ENCODE assay signal across 38 mouse cellular contexts in genomic region chr4:104893588-104893987, GRCm38 (mm10). TPM values are rescaled to one million over a fixed set of nuclear protein-coding genes. Genes with fewer than 3 reads are reported as not detected.
A peak's percentile ranks its signal among the peaks of the same experiment; 100 is the strongest.
DNase-seq lines count a peak whose midpoint lies in the region; ATAC-seq lines count a peak whose summit lies in the region.
"Had no signal": no experiment of that assay in that cellular context is flagged by ENCODE, and none has a peak within 500 bp of the region (broad histone marks: within the 10 kb centered on the region; RNA-seq: fewer than 3 reads in every experiment).

No protein-coding gene starts in this region.

- no peak overlapping the region for H3K9ac ChIP-seq in forebrain, embryonic 14.5 days (ENCODE audit: low read length)
- no peak overlapping the region for H3K9ac ChIP-seq in forebrain, embryonic 12.5 days
- H3K9ac ChIP-seq: embryonic facial prominence, embryonic 15.5 days; hindbrain, embryonic 14.5 days; limb, embryonic 12.5 days; liver, postnatal 0 days; neural tube, embryonic 15.5 days had no signal

- 74% methylated on average over 5 of the region's 5 CpGs for WGBS in forebrain, embryonic 14.5 days
- 73% methylated on average over 5 of the region's 5 CpGs for WGBS in forebrain, embryonic 12.5 days

- no peaks in the 10 kb centered on the region for H3K4me1 ChIP-seq in forebrain, embryonic 14.5 days (ENCODE audit: control insufficient read depth, insufficient read depth, low read length)
- peaks cover 17% of the 10 kb centered on the region for H3K4me1 ChIP-seq in forebrain, embryonic 12.5 days
- H3K4me1 ChIP-seq: limb, embryonic 12.5 days had no signal

- no peak for DNase-seq in forebrain, embryonic 14.5 days (ENCODE audit: low spot score)
- DNase-seq in layer of hippocampus, postnatal 25 days (ENCODE audit: extremely low spot score in 1 of 2, low spot score in 1 of 2) = peak; percentile 17 to 21
- no peak for DNase-seq in layer of hippocampus, adult 8-10 months (ENCODE audit: low spot score in 2 of 2)
- peak; percentile 16 for DNase-seq in right cerebral cortex, postnatal 4 days
- DNase-seq in right cerebral cortex, postnatal 25 days = no peak
- DNase-seq in lung, adult 18-20 months = no peak
- DNase-seq in thymus, adult 18-20 months = no peak
- DNase-seq: gastrocnemius, postnatal 25 days; kidney, adult 11 months had no signal

- 0 out of 2 replicates have a peak, but pooled peaks have one; percentile 20 for ATAC-seq in forebrain, embryonic 14.5 days
- ATAC-seq in forebrain, embryonic 12.5 days (ENCODE audit: low FRiP score) = no peak
- ATAC-seq: inflammation-experienced regulatory T-cells, adult 6 months; liver, postnatal 0 days; lung, postnatal 0 days had no signal

- no peaks in the 10 kb centered on the region; the same call in 1 of the 2 replicates for H3K9me3 ChIP-seq in forebrain, embryonic 14.5 days (replicated peaks; ENCODE audit: control insufficient read depth, low read length)
- H3K9me3 ChIP-seq in forebrain, embryonic 12.5 days = no peaks in the 10 kb centered on the region
- H3K9me3 ChIP-seq: embryonic facial prominence, embryonic 10.5 days; embryonic facial prominence, embryonic 15.5 days; limb, embryonic 12.5 days; neural tube, embryonic 15.5 days had no signal

- H3K4me2 ChIP-seq in forebrain, embryonic 14.5 days (ENCODE audit: low read length) = no peak overlapping the region
- H3K4me2 ChIP-seq in forebrain, embryonic 12.5 days = no peak overlapping the region
- H3K4me2 ChIP-seq: embryonic facial prominence, embryonic 15.5 days; heart, embryonic 11.5 days; hindbrain, embryonic 14.5 days; limb, embryonic 12.5 days; liver, embryonic 11.5 days; neural tube, embryonic 15.5 days had no signal

- H3K27me3 ChIP-seq in forebrain, embryonic 14.5 days (replicated peaks; ENCODE audit: control insufficient read depth, insufficient read depth, low read length) = no peaks in the 10 kb centered on the region
- peaks cover 9% of the 10 kb centered on the region; the same call in 1 of the 2 replicates for H3K27me3 ChIP-seq in forebrain, embryonic 12.5 days
- H3K27me3 ChIP-seq: embryonic facial prominence, embryonic 15.5 days had no signal

- H3K36me3 ChIP-seq in forebrain, embryonic 14.5 days (ENCODE audit: control insufficient read depth, insufficient read depth, low read length) = no peaks in the 10 kb centered on the region
- H3K36me3 ChIP-seq in forebrain, embryonic 12.5 days (replicated peaks) = no peaks in the 10 kb centered on the region
- H3K36me3 ChIP-seq: embryonic facial prominence, embryonic 10.5 days; embryonic facial prominence, embryonic 15.5 days; G1E; limb, embryonic 12.5 days; neural tube, embryonic 15.5 days had no signal

- no peak overlapping the region; the same call in 1 of the 2 replicates for H3K27ac ChIP-seq in forebrain, embryonic 14.5 days (ENCODE audit: low read depth, low read length)
- H3K27ac ChIP-seq in forebrain, embryonic 12.5 days = no peak overlapping the region
- H3K27ac ChIP-seq: embryonic facial prominence, embryonic 10.5 days; embryonic facial prominence, embryonic 15.5 days; hindbrain, embryonic 14.5 days; limb, embryonic 12.5 days; macrophage; neural tube, embryonic 15.5 days had no signal

- H3K4me3 ChIP-seq in forebrain, embryonic 14.5 days (ENCODE audit: low read depth, low read length) = no peak overlapping the region
- H3K4me3 ChIP-seq in forebrain, embryonic 12.5 days (replicated peaks) = no peak overlapping the region
- H3K4me3 ChIP-seq: embryonic facial prominence, embryonic 10.5 days; embryonic facial prominence, embryonic 15.5 days; limb, embryonic 12.5 days; neural tube, embryonic 15.5 days had no signal

RNA-seq across cellular contexts. Expression of gene C8a, which starts 17.4 kb away (rescaled TPM):
- not detected in 2 replicates for polyA plus RNA-seq in forebrain, embryonic 14.5 days (2014; fragmentation: Nextera tagmentation; extraction: Ambion mirVana)
- not detected in 2 replicates for polyA plus RNA-seq in forebrain, embryonic 12.5 days (2016; fragmentation: Nextera tagmentation; extraction: Ambion mirVana)
- not detected for total RNA-seq in layer of hippocampus, postnatal 25 days (2021)
- not detected for total RNA-seq in layer of hippocampus, adult 8-10 months (2022)
- total RNA-seq: G1E; gastrocnemius, postnatal 25 days; heart, adult 18-20 months; heart, postnatal 4 days; left cerebral cortex, adult 18-20 months; left cerebral cortex, postnatal 25 days; megakaryocyte-erythroid progenitor cell, adult 5-6 weeks had no signal
- polyA plus RNA-seq: embryonic facial prominence, embryonic 10.5 days; embryonic facial prominence, embryonic 15.5 days; G1E; heart, postnatal 0 days; hindbrain, embryonic 14.5 days; inflammation-experienced regulatory T-cells, adult 6 months; limb, embryonic 12.5 days; lung, postnatal 0 days; macrophage; stomach, embryonic 14.5 days; urinary bladder, adult 2 months had no signal

RNA-seq across cellular contexts. Expression of gene Fyb2, which starts 19.7 kb away (rescaled TPM):
- polyA plus RNA-seq in forebrain, embryonic 14.5 days (2014; fragmentation: Nextera tagmentation; extraction: Ambion mirVana) = 0.28 TPM in 1 of 2 replicates, not detected in the other
- polyA plus RNA-seq in forebrain, embryonic 12.5 days (2016; fragmentation: Nextera tagmentation; extraction: Ambion mirVana) = 0.19 and 0.33 TPM in 2 replicates
- total RNA-seq in layer of hippocampus, postnatal 25 days (2021) = 1 to 10 TPM; 2.6 to 2.8 TPM
- 1 to 10 TPM; 2.3 to 3.3 (median 2.6) TPM for total RNA-seq in layer of hippocampus, adult 8-10 months (2022)
- total RNA-seq: heart, adult 18-20 months; heart, postnatal 4 days; megakaryocyte-erythroid progenitor cell, adult 5-6 weeks had no signal
- polyA plus RNA-seq: G1E; heart, postnatal 0 days; inflammation-experienced regulatory T-cells, adult 6 months; stomach, embryonic 14.5 days had no signal

RNA-seq across cellular contexts. Expression of gene Gm17662, which starts 36.5 kb away (rescaled TPM):
- not detected in 2 replicates for polyA plus RNA-seq in forebrain, embryonic 14.5 days (2014; fragmentation: Nextera tagmentation; extraction: Ambion mirVana)
- not detected in 2 replicates for polyA plus RNA-seq in forebrain, embryonic 12.5 days (2016; fragmentation: Nextera tagmentation; extraction: Ambion mirVana)
- not detected for total RNA-seq in layer of hippocampus, postnatal 25 days (2021)
- total RNA-seq in layer of hippocampus, adult 8-10 months (2022) = not detected
- total RNA-seq: adrenal gland, adult 8-10 months; adrenal gland, postnatal 4 days; G1E; gastrocnemius, adult 18-20 months; gastrocnemius, postnatal 25 days; heart, adult 18-20 months; heart, postnatal 4 days; left cerebral cortex, adult 18-20 months; left cerebral cortex, postnatal 25 days; megakaryocyte-erythroid progenitor cell, adult 5-6 weeks had no signal
- polyA plus RNA-seq: cerebellum, adult 2 months; embryonic facial prominence, embryonic 10.5 days; embryonic facial prominence, embryonic 15.5 days; frontal cortex, adult 2 months; G1E; heart, embryonic 11.5 days; heart, postnatal 0 days; hindbrain, embryonic 14.5 days; inflammation-experienced regulatory T-cells, adult 6 months; kidney, embryonic 14.5 days; limb, embryonic 12.5 days; liver, embryonic 11.5 days; liver, postnatal 0 days; lung, postnatal 0 days; macrophage; neural tube, embryonic 15.5 days; small intestine, adult 2 months; stomach, embryonic 14.5 days; testis, adult 2 months; urinary bladder, adult 2 months had no signal

Comparison
In these comparisons a context has a peak if more than half of its experiments do, and no peak if none do; other contexts are left out.
1. DNase-seq: peak in layer of hippocampus, postnatal 25 days (2 of 2) and right cerebral cortex, postnatal 4 days (single experiment); none in forebrain, embryonic 14.5 days (single experiment), layer of hippocampus, adult 8-10 months (0 of 2), right cerebral cortex, postnatal 25 days (single experiment), lung, adult 18-20 months (0 of 2) and thymus, adult 18-20 months (0 of 2).